Mouse (Mus musculus) heart, adult 2 months (tissue): ENCODE results near the gene Ahnak2.

Experiments
- CTCF ChIP-seq: fragments of 200-600 bp; IDR thresholded peaks from 2 replicates; pipeline ENCODE4 v1.8.1; 2022; ENCODE audit warnings: antibody characterized with exemption, mild to moderate bottlenecking, moderate library complexity
- EP300 ChIP-seq: fragments of 200-500 bp; IDR thresholded peaks from 2 replicates; pipeline ENCODE4 v1.6.1; 2011; ENCODE audit warnings: low read depth, low read length, control low read depth; ENCODE audit not compliant: insufficient read depth
- POLR2A ChIP-seq: fragments of 200-500 bp; IDR thresholded peaks from 2 replicates; pipeline ENCODE4 v1.6.1; 2011; ENCODE audit warnings: mild to moderate bottlenecking, low read depth, low read length, control low read depth; ENCODE audit not compliant: insufficient read depth

GRCm38 (mm10) chr12:112796551-112797510 lies 5.6 kb downstream of the Ahnak2 start:
- TF ChIP-seq CTCF (no peak), EP300 (no peak), POLR2A (no peak)
